Mouse (Mus musculus): ENCODE measurements around the gene Thsd7a.

DNA sequence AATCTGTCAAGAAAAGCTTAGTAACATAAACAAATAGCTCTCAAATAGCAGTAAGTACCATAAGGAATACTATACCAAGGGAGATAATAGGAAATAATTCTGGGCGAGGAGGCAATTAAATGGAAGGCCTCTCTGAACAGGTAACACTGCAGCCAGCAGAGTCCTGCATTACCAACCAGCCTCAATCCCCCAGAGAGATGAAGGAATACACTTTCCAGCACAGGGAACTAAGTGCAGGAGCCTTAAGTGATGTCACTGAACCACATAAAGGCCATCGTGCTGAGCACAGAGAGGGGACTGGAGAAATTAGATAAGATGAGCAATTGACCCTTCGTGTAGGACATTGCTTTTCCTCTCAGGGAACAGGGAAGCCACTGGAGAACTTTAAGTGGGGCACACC is 36.6 kb downstream of the Thsd7a start:
- TF ChIP-seq CTCF (IDR thresholded peaks at IDR 0.05; ENCODE audit: low read depth, low read length): no peak
- no peak for TF ChIP-seq POLR2A (IDR thresholded peaks at IDR 0.05; ENCODE audit: insufficient read depth, low read length)

All from ES-Bruce4 (cell line).